Mouse (Mus musculus) thymus, postnatal 14 days (tissue): ENCODE data around the gene Samd14.

Source experiments
- DNase-seq: peaks from one replicate; pipeline ENCODE4 v3.0.0; 2021

Gene Samd14

DNA sequence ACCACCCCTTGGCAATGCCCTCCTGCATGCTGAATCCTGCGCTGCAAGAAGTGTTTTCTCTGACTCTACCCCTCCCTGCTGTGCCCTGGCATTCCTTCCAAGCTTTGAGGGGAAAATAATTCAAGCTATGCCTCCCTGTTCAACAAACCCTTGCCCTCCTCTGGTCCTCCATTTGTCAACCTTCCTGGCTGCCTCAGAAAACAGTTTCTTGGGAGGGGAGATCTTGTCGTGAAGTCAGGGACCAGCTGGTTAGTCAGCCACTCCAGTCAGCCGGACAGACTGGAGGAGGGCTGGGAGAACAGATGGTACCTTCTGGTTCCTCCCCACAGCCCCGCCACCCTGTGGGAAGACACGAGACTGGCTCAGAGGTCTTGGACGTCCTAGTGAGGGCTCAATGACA is 27.6 kb downstream of the Samd14 start:
- DNase-seq, result no peak

DNA sequence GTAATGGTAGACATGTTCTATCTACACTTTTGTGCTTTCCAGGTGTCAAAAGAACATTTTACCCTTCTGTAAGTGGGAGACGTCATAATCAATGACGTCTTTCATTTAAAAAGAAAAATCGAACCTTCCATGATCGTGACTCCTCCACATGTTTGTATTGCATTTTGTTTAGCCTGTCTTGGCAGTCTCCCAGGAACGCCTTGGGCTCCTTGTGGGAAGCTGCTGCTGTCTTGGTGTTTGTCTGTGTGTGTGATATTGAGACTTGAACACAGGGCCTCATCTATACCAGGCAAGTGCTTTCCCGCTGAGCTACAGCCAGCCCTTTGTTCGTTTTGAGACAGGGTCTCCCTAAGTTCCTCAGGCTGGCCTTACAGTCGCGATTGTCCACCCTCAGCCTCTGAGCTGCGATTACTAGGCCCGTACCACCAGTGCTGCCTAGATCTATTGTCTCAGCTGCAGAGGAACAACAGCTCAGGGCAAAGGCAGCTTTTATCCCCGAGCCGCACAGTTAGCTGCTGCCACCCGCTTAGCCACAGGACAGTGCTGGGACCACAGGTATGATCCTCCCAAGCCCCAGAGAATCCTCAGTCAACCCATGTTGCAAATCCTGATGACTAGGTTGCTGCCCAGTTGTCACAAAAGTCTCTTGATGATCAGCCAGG is 28.6 kb downstream of the Samd14 start:
- no peak for DNase-seq

DNA sequence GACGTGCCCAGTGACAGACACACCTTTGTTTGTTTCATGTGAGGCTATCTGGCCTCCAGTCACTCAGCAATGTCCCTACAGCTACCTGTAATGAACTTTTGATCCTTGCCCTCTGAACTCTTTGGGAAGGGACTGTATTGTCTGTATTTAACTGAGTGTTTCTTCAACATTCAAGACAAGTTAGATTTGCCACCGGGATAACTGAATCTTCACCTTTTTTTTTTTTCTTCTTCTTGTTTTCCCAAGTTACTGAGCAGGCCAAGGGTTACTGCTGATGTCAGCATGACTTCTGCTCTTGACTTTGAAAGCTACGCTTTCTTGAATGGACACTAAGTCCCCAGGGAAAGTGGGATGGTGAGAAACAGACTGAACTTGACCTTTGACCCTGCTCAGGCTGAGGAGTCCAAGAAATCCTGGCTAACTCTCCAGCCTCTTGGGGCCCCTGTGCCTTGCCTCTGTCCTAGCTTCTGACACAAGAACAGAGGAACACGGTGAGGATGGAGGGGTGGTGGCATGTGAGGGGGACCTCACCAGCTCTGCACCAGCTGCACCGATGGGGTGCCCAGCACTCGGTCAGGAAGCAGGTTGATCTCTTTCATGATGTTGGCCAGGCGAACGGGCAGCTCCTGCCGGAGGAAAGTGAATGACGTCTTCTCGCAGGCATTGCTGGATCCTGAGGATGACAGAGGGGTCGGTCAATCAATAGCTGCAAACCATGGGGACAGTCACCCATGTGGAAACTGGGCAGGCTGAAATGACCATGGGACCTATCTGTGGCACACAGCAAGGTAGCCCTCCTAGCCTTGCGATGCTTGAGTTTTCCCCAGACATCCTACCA is 29.4 kb downstream of the Samd14 start:
- DNase-seq, result no peak

DNA sequence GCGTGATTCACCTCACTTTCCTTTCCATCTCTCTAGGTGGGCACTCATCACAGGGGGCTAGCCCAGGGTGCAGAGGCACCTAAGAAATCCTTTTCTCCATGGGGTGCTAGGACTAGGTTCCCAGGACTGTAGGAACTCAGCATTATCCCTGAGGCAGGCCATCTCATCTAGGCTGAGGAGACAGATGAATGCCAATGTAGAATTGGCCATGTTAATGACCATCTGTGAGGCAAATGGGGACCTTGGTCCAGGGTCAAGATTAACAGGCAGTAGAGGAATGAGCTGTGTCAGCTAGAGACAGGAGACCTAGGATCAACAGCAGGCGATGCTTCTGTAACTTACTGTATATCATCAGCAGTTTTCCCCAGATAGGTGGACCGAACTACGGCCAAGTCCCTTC is 30.1 kb downstream of the Samd14 start:
- no peak for DNase-seq

DNA sequence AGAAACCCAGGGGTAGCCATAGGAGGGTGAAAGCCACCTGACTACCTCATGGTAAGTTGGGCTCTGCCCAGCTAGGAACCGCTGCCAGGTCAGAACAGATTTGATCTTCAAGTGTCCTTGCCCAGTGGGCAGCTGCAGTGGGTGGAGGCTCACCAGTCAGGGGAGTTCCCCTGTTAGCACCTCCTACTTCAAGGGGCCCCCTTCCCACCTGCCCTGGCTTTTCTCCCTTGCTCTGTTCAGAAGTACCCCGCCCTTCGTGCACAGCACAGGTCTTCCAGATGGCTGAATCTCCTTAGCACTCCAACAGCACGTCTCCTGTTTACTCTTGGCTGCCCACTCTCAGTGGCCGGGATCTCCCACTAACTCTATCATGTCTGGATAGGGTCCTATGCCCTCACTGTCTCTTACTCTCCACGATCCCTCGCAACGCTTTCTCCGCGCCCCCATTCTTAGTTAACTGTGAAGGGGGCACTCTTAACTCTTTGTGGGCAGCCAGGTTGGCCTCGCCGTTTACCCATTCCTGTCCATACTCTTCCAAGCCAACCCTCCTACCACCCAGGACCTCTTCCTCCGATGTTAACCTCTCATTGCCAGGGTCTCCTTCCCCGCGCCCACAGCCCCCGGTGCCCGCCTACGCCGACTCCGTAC is 30.9 kb downstream of the Samd14 start:
- DNase-seq, result peak; percentile 52

DNA sequence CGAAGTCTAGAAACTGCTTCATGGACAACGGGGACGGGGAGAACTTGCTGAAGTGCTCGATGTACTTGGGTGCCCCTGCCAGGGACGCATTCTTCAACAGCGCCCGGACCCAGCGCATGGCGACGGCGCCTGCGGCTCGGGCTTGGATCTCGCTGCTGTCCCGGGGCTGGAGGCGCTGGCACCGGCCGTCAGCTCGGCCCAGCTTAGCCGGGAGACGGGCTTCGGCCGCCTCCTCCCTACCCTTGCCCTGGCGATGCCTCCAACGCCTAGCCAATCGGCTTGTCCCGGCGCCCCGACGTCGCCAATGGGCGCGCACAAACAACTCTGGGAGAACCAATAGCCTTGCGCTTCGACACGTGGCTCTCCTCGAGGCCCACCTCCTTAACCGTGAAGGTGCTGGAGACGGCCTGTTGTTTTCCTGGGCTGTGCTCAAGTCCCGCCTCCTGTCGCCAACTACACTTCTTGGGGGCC is 31.5 kb downstream of the Samd14 start, which contains the start of gene Pdk2:
Gene Pdk2, minus strand, starts transcription at position 216 of the 471 bp plus-strand sequence.
- peak; percentile 92 for DNase-seq

DNA sequence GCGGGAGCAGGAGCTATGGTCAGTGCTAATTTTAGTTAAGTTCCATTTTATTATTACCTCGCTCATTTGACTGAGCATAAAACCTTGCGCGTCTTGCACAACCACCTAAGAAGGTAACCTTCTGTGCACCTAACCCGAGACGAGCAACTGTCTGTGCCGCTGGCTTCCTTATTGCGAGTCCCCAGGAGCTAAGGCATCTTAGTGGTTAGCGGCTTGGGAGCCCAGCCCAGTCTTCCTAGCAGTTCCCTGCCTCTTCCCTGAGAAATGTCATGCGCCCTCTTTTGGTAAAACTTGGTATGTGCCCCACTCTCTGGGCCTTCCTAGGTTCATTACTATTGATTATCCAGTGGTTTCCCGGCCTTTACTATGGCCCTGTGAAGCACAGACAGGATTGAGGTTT is 32.4 kb downstream of the Samd14 start:
- peak; percentile 72 for DNase-seq

DNA sequence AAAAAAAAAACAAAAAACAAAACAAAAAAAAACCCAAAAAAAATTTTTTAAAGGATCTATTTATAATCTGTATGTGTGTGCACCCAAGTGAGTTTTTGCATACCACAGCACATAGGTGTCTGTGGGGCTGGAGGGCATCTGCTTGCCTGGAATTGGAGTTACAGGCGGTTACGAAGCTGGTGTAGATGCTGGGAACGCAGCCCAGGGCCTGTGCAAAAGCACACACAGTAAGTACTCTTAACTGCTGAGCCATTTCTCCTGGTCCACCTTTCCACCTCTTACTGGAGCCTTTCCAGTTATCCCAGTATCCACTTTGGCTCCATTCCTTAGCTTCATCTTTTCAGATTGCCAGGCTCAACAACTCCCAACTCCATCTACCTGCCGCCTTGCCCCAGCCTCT is 33.4 kb downstream of the Samd14 start:
- DNase-seq, result no peak

DNA sequence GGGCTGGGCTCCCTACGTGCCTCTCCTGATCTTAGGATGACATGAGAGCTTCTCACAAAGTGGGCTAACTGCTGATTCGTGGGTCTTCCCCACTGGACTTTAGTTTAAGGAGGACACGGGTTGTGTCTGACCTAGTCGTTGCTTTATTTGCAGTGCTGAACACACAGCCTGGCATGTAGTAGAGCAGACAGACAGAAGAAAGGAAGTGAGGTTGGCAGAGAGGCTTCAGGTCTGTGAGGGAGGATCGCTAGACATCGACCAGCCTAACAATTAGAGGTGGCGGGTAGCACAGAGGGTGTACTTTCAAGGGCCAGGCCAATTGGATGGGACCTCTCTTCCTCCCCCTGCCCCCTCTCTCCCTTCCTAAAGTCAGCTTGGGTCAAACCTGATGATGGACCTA is 33.9 kb downstream of the Samd14 start:
- no peak for DNase-seq

DNA sequence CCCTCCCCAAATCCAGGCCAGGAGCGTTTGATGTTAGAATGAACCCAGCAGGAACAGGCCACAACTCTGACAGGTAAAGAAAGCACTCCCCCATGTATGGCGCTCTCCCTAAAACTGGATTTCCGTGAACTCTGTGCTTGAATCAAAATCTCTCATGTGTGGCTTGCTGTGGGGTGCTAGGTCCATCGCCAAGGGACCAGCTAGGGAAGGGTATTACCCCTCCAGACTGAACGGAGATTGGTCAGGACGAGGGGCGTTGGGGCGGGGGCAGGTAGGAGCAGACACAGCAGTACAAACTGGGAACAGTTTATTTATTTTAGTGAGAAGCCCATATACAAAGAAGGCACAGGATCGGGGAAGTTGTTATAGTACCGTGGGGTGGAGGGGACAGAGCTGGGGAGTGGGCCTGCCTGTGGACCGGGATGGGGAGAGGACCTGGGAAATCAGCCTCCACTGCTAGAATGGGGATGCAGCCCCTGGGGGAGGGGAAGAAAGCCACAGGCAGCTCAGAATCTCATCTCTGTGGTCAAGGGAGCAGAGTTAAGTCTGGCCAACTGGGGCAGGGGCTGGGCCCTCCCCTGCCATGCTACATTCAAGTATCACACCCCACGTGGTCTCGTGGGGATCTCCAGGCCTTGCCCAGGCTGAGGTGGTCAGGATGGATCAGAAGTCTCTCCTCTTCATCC is 34.6 kb downstream of the Samd14 start:
- no peak for DNase-seq

DNA sequence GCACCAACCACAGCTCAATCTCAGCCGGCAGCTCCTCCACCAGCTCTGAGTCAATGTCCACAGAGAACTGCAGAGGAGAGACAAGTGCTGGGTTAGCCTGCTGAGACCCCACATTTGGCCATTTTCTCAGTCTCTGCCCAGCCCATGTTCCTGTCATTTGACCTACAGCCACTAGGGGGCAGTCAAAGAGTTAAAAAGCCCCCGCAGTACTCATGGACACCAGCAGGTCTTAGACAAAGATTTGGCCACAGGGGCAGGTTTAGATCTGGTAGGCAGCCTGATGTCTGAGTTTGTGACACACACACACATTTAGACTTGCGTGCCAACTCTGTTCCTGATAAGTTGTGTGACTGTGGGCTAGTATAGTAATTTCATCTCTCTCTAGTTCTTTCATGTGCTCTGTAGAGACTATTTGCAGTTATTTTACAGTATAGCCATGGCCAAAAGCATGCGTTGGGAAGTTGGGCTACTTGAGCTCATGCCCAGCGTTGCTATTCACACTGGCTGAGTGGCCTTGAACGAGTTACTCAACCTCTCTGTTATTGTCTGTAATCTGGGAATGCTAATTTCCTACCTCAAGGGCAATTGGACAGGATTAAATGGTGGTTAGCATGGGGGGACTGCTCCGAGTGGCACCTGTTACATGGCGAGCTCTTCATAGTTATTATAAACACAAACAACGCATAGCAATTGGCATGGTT is 37.5 kb downstream of the Samd14 start:
- peak; percentile 62 for DNase-seq

DNA sequence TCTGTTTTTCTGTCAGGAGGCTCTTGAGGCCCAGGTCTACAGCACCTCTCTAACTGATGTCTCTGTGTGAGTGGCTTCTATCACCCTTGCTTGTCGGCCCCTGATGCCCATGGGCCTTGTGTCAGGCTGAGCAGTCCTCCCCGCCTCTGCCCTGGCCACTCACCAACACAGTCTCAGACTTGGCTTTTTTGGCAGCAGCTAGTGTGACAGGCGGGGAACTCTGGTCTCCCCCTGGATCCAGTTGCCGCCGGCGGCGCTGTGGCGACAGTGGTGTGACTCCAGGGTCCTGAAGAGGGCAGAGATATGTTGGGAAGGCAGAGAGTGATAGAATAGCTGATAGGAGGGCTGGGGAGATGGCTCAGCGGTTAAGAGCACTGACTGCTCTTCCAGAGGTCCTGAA is 43.4 kb downstream of the Samd14 start:
- no peak for DNase-seq

DNA sequence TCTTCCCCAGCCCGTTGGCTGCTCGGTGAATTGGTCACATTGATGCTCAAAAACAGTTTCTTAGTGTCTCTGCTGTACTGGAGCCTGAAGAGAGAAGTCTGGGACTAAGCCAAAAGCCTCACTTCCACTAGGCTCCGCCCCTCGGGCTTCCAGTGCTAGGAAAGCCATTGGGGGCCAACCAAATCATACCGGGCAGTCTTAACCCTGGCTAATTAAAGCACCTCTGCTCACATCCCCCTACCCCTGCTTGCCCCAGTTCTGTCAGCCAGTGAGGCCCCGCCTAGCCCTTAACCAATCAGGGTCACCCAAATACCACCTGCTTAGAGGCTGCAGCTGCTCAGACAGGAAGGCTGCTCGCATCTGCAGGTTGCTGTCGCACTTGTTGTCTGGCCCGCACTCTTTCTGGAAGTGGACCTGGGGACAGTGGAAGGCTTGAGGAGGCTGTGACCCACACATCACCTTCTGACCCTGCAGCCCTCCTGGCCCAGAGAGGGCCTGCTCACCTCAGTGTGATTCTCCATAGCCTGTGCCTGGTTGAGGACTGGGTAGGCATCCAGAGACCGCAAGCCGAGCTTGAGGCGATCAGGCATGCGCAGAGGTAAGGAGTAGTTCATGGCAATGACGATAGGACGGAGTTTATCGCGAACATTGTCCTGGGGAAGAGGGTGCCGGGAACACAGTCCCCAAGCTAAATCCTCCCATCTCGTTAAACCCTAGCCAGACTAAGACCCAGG is 47.3 kb downstream of the Samd14 start:
- peak; percentile 72 for DNase-seq

DNA sequence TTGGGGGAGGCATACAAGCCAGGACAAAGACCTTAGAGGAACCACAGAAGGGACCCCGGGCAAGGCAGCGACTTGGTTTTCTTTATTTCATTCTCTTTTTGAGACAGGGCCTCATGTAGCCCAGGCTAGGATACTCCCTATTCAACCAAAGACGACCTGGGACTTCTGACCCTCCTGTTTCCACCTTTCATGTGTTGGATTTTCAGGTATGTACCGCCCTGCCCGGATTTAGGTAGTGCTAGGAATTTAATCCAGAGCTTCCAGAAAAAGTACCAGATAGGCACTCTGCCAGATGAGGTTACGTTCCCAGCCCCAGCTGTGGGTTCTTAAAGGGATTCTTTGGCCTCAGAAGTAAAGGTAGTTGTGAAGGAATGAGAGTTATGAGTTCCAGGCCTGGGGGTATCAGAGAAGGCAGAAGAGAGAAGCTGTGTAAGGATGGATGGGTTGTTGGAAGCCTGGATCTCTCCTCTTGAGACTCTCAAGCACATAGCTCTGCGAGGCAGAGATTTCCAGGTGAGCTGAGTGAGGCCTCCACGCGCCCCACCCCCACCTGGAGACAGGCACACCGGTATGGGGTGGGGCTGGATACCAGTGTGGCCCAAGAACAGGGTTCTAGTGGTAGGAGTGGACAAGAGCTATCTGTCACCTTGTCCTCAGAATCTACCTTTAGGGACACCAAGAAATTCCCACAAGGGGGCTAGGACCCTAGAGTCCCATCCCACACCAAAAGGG is 59.7 kb downstream of the Samd14 start:
- DNase-seq, result no peak

DNA sequence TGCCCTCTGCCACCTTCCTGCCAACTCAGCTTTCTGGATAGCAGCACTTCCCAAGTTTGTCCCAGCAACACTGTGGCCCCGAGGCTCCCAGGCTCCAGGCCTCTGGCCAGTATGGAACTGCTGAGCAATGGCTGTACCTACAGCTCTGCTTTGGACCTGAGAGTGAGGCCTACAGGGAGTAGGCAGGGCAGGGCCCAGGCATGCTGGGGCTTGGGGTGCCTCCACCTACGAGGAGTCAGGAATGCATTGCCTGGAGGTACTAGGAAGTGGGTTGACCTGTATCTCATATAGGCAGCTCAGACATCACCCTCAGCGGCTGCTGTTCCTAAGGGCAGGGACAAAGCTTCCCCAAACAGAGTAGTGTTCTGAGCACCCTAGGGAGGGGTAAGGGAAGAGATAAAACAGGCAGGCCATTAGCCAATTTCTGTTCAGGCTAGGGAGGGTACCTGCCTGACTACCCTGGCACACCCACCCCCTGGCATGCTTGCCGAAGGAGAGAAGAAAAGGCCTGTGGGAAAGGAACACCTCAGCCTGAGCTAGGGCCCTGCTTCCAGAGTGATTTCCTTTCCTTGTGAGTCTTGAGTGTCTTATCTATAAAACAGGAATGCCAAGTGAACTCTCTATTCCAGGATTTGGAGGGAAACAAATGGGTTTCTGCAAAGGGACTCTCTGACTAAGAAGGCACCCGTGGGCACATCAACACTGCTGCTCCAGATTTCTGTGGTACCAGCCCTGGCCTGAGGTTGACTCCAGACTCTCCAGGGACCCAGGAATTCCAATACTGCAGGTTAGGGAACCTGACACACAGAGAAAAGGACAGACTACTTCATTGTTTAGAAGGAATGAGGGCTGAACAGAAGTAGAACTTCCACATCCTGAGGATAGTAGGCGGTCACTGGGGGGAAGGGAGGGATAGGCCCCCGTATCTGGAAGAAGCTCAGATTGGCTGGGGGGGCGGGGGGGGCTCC is 60.7 kb downstream of the Samd14 start:
- DNase-seq, result no peak

DNA sequence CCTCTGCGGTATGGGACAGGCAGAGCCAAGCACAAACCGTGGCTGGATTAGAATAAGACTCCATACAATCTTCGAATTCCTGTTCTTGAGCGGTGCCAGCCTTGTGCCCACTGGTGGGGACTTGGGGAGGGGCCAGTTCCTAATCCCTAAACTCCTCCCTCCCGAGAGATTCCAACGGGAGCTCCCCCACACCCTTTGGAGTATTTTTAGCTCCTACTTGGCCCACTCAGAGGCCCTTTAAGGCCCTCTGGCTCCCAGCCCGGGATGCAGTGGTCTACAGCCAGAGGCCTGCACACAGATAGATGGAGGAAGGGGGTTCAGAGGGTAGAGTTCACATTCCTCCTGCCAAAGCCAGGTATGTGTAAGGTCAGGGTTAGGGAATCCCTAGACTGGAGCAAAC is 61.6 kb downstream of the Samd14 start:
- DNase-seq, result no peak

DNA sequence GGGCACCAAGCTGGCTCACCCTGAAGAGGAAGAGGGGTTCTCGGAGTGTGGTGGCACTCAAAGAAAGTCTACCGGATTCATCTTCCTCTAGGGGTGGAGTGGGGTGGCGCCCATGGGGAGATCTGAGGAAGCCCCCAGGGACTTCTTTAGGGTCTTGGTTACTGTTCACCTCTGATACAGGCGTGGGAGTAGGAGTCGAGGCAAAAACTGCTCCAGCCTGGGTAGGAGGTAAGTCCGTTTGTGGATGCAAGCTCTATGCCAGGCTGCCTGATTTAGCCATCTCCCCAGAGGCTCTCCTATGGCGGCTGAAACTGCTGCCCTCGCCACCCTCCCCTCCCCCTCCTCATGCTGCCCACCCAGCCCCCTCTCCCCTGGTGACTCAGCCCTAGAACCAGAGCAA is 62.5 kb downstream of the Samd14 start:
- no peak for DNase-seq

DNA sequence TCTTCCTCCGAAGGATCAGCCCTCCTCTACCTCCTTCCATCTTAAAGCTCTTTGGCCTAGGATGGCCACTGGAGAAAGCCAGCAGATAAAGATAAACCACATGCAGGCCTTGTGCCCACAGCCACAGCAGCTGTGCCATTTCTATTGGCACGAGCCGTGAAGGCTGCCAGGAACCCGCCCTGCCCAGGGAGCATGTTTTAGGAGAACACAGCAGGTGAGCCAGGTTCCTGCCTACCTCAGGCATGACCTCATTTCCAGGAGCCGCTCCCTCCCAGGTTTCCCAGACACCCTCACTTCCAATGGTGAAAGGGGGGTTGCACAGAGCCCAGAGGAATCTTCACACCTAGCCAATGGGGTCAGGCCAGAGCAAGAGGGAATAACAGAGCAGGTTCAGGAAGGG is 63.1 kb downstream of the Samd14 start:
- no peak for DNase-seq

DNA sequence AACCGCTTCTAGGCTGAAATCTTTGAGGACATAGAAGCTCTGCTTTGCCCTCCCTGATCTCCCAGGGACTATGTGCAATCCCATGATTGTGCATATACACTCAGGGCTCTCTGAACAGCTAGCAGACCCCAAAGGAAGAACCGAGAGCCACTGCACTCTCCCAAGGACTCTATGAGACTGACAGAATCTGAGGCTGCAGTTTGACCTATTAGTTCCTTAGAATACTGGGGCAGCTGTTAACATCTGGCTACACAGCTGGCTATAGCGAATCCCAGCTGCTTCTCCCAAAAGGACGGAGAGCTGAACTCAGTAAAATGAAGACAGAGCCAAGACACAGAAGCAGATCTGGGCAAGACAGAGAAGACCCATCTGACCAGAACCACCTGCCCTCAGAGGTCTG is 64.2 kb downstream of the Samd14 start:
- DNase-seq, result no peak

DNA sequence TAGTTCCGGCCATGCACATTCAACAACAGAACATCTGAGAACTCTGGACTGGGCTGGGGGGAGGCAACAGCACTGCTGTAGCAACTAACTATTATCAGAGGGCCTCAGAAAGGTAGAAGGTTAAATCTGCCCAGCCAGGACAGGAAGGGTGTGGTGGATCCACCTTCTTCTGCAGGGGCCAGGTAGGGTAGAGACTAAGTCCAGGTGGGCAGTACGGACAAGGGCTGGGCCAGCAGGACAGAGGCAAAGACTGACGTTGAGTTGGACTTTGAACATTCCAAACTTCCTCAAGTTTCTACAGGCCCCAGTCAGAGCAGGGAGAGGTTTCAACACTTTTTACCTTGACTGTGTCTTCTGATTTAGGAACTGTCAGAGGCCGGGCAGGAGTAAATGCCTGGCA is 65.0 kb downstream of the Samd14 start:
- no peak for DNase-seq
